Mouse (Mus musculus): ENCODE measurements at regions not wholly inside any gene's neighbourhood (a gene's known extent, or its start where the extent isn't known, plus 50 kb on each side); places are given as distances from the start of the nearest gene placed in this dataset.

DNA sequence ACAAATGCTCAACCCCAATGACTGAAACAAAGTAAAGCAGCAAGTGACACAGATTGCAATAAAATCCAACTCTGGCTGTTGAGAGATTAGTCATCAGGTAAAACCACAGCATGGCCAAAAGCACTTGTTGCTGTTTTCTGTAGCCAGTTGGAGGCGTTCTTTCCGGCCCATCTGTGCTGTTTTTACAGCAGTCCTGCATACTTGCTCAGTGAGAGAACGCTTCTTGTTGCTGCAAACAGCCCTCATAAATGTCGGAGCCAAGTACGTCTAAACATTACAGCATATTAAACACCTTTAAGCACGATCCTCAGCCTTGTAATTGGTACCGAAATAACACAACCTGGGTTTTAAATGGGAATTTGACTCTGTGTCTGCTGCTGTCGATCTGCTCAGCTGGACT is 65.6 kb upstream of the Hs3st3a1 start:
- no peak overlapping the region for H3K9ac ChIP-seq
- ATAC-seq (ENCODE audit: insufficient read depth) (no peak), DNase-seq (no peak)
- no peaks in the 10 kb centered on the region for H3K27me3 ChIP-seq (ENCODE audit: insufficient read depth, low read length)
- no peak overlapping the region for H3K4me3 ChIP-seq (ENCODE audit: low read depth, low read length)
- 83% methylated on average over 8 of the region's 8 CpGs for WGBS
- H3K9me3 ChIP-seq (ENCODE audit: low read depth, low read length) = no peaks in the 10 kb centered on the region
- no peaks in the 10 kb centered on the region for H3K4me1 ChIP-seq (ENCODE audit: insufficient read depth)
- H3K36me3 ChIP-seq (ENCODE audit: insufficient read depth) = no peaks in the 10 kb centered on the region
- TF ChIP-seq CTCF (IDR thresholded peaks at IDR 0.05; ENCODE audit: low read depth) = no peak
- no peak overlapping the region for H3K4me2 ChIP-seq
- H3K27ac ChIP-seq (ENCODE audit: low read depth) = no peak overlapping the region

DNA sequence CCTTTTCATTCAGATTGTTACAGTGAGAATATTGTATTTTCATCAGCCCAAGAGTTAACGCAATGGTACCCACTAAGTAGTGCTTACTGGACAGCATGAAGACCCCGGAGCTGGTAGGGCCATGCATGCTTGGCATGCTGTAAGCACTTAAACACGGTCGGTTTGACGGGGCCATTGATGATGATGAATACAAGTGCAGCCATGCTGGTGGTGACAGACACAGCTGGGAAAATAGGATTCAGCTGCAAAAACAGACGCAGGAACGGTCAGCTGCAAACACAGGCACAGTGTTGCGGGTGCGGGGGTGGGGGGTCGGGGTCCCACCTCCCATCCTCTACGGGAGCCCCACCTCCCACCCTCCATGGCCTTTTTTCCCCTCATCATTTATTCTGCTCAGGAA is 99.7 kb upstream of the Hs3st3a1 start:
- TF ChIP-seq CTCF (IDR thresholded peaks at IDR 0.05; ENCODE audit: low read depth) = no peak
- H3K9me3 ChIP-seq (ENCODE audit: low read depth, low read length) = no peaks in the 10 kb centered on the region
- DNase-seq (no peak), ATAC-seq (ENCODE audit: insufficient read depth) (no peak)
- WGBS = 48% methylated on average over 11 of the region's 11 CpGs
- H3K4me1 ChIP-seq (ENCODE audit: insufficient read depth) = no peaks in the 10 kb centered on the region
- peaks cover 5% of the 10 kb centered on the region; the same call in 1 of the 2 replicates for H3K27me3 ChIP-seq (ENCODE audit: insufficient read depth, low read length)
- H3K4me3 ChIP-seq (ENCODE audit: low read depth, low read length) = no peak overlapping the region
- no peak overlapping the region for H3K4me2 ChIP-seq
- no peaks in the 10 kb centered on the region for H3K36me3 ChIP-seq (ENCODE audit: insufficient read depth)
- H3K9ac ChIP-seq = no peak overlapping the region
- H3K27ac ChIP-seq (ENCODE audit: low read depth) = no peak overlapping the region

DNA sequence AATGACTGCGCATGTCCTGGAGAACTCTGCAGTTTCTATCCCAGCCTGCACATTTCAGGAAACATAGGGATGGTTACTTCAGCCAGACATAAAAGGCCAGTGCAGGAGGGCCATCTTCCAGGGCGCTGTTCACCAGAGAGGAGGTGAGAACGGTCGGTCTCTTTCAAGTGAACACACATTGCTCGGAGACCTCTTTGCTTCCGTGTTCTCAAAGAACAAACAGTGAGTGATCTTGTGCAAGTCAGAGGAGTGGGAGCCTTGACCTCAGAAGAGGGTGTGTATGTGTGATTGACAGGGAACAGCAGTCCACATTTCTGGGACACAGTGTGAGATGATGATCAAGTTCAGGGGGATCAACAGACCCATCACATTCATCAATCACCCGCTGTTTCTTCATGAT is 102.7 kb upstream of the Hs3st3a1 start:
- Histone ChIP-seq H3K36me3 (ENCODE audit: insufficient read depth) (no peaks in the 10 kb centered on the region), H3K4me3 (ENCODE audit: low read depth, low read length) (no peak overlapping the region), H3K4me1 (ENCODE audit: insufficient read depth) (no peaks in the 10 kb centered on the region), H3K27me3 (ENCODE audit: insufficient read depth, low read length) (peaks cover 5% of the 10 kb centered on the region; the same call in 1 of the 2 replicates), H3K9ac (no peak overlapping the region), H3K9me3 (ENCODE audit: low read depth, low read length) (no peaks in the 10 kb centered on the region), H3K27ac (ENCODE audit: low read depth) (no peak overlapping the region), H3K4me2 (no peak overlapping the region)
- ATAC-seq (ENCODE audit: insufficient read depth) (no peak), DNase-seq (no peak)
- no peak for TF ChIP-seq CTCF (IDR thresholded peaks at IDR 0.05; ENCODE audit: low read depth)
- WGBS = 45% methylated on average over 7 of the region's 7 CpGs

DNA sequence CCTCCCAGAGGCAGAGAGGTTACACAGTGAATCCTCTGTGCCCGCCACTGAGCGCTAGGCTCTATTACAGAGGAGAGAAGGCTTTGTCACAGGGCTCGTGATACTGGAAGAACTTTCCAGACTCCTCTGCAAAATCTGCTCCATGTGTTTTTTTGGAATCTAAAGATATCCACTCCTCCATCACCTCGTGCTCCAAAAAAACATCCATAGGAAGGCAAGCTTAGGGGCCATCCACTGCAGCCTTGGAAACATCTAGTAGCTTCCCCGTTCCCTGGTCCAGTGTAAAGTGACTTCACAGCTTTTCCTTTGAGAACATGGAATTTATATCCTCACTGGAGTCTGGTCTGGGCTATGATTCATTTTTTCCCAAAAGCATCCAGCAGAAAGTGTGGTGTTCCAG is 103.3 kb upstream of the Hs3st3a1 start:
- no peak for TF ChIP-seq CTCF (IDR thresholded peaks at IDR 0.05; ENCODE audit: low read depth)
- no peak overlapping the region for H3K9ac ChIP-seq
- H3K27ac ChIP-seq (ENCODE audit: low read depth) = no peak overlapping the region
- DNase-seq = no peak
- no peak for ATAC-seq (ENCODE audit: insufficient read depth)
- WGBS = 83% methylated on average over 5 of the region's 5 CpGs
- no peaks in the 10 kb centered on the region for H3K36me3 ChIP-seq (ENCODE audit: insufficient read depth)
- H3K9me3 ChIP-seq (ENCODE audit: low read depth, low read length) = no peaks in the 10 kb centered on the region
- no peaks in the 10 kb centered on the region for H3K4me1 ChIP-seq (ENCODE audit: insufficient read depth)
- H3K27me3 ChIP-seq (ENCODE audit: insufficient read depth, low read length) = peaks cover 5% of the 10 kb centered on the region; the same call in 1 of the 2 replicates
- no peak overlapping the region for H3K4me3 ChIP-seq (ENCODE audit: low read depth, low read length)
- H3K4me2 ChIP-seq = no peak overlapping the region

DNA sequence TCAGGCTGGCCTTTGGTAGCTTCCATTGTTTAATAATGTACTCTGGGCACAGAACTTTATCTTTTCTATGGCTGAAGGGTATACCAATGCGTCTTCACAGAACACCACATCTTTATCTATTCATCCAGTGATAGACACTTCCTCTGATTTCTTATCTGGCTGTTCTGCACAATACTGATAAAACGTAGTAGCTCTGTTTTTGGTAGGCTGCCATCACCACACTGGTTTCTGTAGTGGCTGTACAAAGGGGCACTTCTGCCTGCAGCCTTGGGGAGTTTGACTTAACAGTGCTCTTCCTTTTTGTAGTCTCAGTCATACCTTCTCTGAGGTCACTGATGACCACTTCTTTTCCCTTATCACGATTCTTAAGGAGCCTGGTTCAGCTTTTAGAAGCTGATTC is 106.0 kb upstream of the Hs3st3a1 start:
- TF ChIP-seq CTCF (IDR thresholded peaks at IDR 0.05; ENCODE audit: low read depth) = no peak
- DNase-seq (no peak), ATAC-seq (ENCODE audit: insufficient read depth) (no peak)
- Histone ChIP-seq H3K4me3 (ENCODE audit: low read depth, low read length) (no peak overlapping the region), H3K9ac (no peak overlapping the region), H3K27ac (ENCODE audit: low read depth) (no peak overlapping the region), H3K4me1 (ENCODE audit: insufficient read depth) (no peaks in the 10 kb centered on the region), H3K36me3 (ENCODE audit: insufficient read depth) (no peaks in the 10 kb centered on the region), H3K27me3 (ENCODE audit: insufficient read depth, low read length) (no peaks in the 10 kb centered on the region), H3K4me2 (no peak overlapping the region), H3K9me3 (ENCODE audit: low read depth, low read length) (no peaks in the 10 kb centered on the region)
- WGBS = 40% methylated on average over 3 of the region's 3 CpGs

DNA sequence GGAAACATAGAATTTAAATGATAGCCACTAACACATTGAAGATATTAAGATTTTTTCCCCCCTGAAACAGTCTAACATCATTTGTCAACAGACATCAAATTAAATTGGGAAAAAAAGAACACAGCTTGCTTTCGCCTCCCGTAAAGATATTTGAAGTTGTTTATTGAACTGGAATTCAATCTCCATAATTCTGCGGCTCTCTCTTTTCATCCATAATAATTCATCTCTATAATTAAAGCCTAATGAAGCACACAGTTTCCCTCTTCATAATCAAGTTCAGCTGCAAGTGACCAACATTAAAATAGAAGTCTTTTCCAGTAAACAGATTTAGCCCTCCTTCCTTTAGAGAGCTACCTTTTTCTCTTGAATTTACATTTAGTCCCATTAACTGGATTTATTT is 107.4 kb upstream of the Hs3st3a1 start:
- TF ChIP-seq CTCF (IDR thresholded peaks at IDR 0.05; ENCODE audit: low read depth) = no peak
- 73% methylated on average over 3 of the region's 3 CpGs for WGBS
- no peak overlapping the region for H3K4me3 ChIP-seq (ENCODE audit: low read depth, low read length)
- H3K36me3 ChIP-seq (ENCODE audit: insufficient read depth) = no peaks in the 10 kb centered on the region
- no peak overlapping the region for H3K27ac ChIP-seq (ENCODE audit: low read depth)
- H3K4me2 ChIP-seq = no peak overlapping the region
- DNase-seq = no peak
- no peaks in the 10 kb centered on the region for H3K4me1 ChIP-seq (ENCODE audit: insufficient read depth)
- no peaks in the 10 kb centered on the region for H3K9me3 ChIP-seq (ENCODE audit: low read depth, low read length)
- H3K9ac ChIP-seq = no peak overlapping the region
- no peaks in the 10 kb centered on the region for H3K27me3 ChIP-seq (ENCODE audit: insufficient read depth, low read length)
- no peak for ATAC-seq (ENCODE audit: insufficient read depth)

DNA sequence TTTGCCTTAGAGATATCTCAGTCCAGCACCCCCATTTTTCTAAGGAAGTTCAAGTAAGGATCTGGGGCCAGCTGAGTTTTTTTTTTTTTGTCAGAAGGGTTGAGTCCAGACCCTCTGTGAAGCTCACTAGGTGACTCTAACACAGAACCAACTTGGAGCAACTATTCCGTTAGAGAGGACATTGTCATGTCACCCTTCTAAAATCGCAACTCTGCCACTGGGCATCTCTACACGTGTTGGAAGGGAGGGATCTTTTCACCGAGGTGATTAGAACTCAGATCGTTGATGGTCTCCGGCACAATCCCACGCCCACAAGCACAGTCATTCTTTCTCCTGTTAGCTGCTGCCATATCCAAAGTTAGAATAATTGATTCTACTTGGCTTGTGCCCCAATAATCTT is 108.5 kb upstream of the Hs3st3a1 start:
- no peak for TF ChIP-seq CTCF (IDR thresholded peaks at IDR 0.05; ENCODE audit: low read depth)
- no peak overlapping the region for H3K4me2 ChIP-seq
- WGBS = 88% methylated on average over 7 of the region's 7 CpGs

DNA sequence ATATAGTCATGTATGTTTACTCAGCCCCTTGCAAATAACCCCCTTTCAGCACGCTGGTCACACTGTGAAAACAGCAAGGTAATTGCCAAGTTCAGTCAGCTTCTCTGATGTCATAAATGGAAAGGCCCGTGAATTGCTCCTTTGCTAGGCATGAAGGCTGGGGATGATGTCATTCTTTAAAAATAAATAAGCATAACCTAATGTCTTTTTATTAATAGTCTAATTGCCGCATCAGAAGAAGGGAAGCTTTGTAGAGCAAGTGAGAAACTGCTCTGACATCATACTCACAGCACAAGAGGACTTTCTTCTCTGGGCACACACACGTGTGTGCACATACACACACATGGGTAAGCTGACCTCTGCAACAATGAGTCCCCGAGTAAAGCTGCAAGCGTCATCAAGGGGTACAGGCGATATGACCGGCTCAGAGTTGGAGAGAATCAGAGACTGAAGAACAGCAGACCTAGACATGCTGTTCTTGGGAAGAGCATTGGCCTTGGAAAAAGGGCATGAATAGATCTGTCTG is 113.2 kb upstream of the Hs3st3a1 start:
- Histone ChIP-seq H3K27me3 (ENCODE audit: insufficient read depth, low read length) (no peaks in the 10 kb centered on the region), H3K4me1 (ENCODE audit: insufficient read depth) (no peaks in the 10 kb centered on the region), H3K9ac (no peak overlapping the region), H3K9me3 (ENCODE audit: low read depth, low read length) (no peaks in the 10 kb centered on the region), H3K36me3 (ENCODE audit: insufficient read depth) (no peaks in the 10 kb centered on the region), H3K4me2 (no peak overlapping the region), H3K4me3 (ENCODE audit: low read depth, low read length) (no peak overlapping the region), H3K27ac (ENCODE audit: low read depth) (no peak overlapping the region)
- 78% methylated on average over 8 of the region's 8 CpGs for WGBS
- DNase-seq (no peak), ATAC-seq (ENCODE audit: insufficient read depth) (no peak)
- TF ChIP-seq CTCF (IDR thresholded peaks at IDR 0.05; ENCODE audit: low read depth) = no peak

More for the DNA sequence above, 108.5 kb upstream of the Hs3st3a1 start:
- no peaks in the 10 kb centered on the region for H3K9me3 ChIP-seq (ENCODE audit: low read depth, low read length)
- no peak for ATAC-seq (ENCODE audit: insufficient read depth)
- H3K27ac ChIP-seq (ENCODE audit: low read depth) = no peak overlapping the region
- no peak overlapping the region for H3K9ac ChIP-seq
- no peak for DNase-seq
- no peaks in the 10 kb centered on the region for H3K27me3 ChIP-seq (ENCODE audit: insufficient read depth, low read length)
- no peaks in the 10 kb centered on the region for H3K36me3 ChIP-seq (ENCODE audit: insufficient read depth)
- H3K4me3 ChIP-seq (ENCODE audit: low read depth, low read length) = no peak overlapping the region
- H3K4me1 ChIP-seq (ENCODE audit: insufficient read depth) = no peaks in the 10 kb centered on the region
